Mouse (Mus musculus) kidney, postnatal 0 days (tissue): ENCODE results near the gene Spata3. TPM values are rescaled to one million over a fixed set of nuclear protein-coding genes. Genes with fewer than 3 reads are reported as not detected.
A peak's percentile ranks its signal among the peaks of the same experiment; 100 is the strongest.
"Not testable (repeated sequence)": the region's sequence is repeated elsewhere in the genome, so short reads cannot be mapped to it uniquely, and the experiment has no call there.

Experiments
- ATAC-seq: fragments of 200-750 bp; cut with Nextera tagmentation; replicated peaks from 2 replicates; pipeline ENCODE4 v1.8.0; 2017; ENCODE audit warnings: low read depth, moderate number of reproducible peaks, moderate TSS enrichment, moderate library complexity; ENCODE audit not compliant: low FRiP score
- DNase-seq: peaks from one replicate; pipeline ENCODE4 v3.0.0-alpha.2; 2016; ENCODE audit warnings: low spot score
- H3K27ac ChIP-seq: fragments of 300-500 bp; sonication (generic); 2 replicates; pipeline ENCODE4 v1.5.1; 2014; ENCODE audit warnings: mild to moderate bottlenecking
- H3K27me3 ChIP-seq: fragments of 300-500 bp; sonication (generic); 2 replicates; pipeline ENCODE4 v1.6.1; 2014; ENCODE audit warnings: low read length, mixed read lengths; ENCODE audit not compliant: insufficient read depth
- H3K36me3 ChIP-seq: fragments of 300-500 bp; sonication (generic); 2 replicates; pipeline ENCODE4 v1.6.1; 2014; ENCODE audit warnings: low read length, mixed read lengths; ENCODE audit not compliant: insufficient read depth
- H3K4me1 ChIP-seq: fragments of 300-500 bp; sonication (generic); replicated peaks from 2 replicates; pipeline ENCODE4 v1.6.1; 2014; ENCODE audit warnings: antibody characterized with exemption, low read length, mixed read lengths; ENCODE audit not compliant: insufficient read depth
- H3K4me2 ChIP-seq: fragments of 300-500 bp; sonication (generic); 2 replicates; pipeline ENCODE4 v1.6.1; 2014; ENCODE audit warnings: mild to moderate bottlenecking, low read length, moderate library complexity, mixed read lengths
- H3K4me3 ChIP-seq: fragments of 300-500 bp; sonication (generic); replicated peaks from 2 replicates; pipeline ENCODE4 v1.5.1; 2014; ENCODE audit warnings: low read depth, low read length
- H3K9ac ChIP-seq: fragments of 300-500 bp; sonication (generic); 2 replicates; pipeline ENCODE4 v1.6.1; 2014; ENCODE audit warnings: low read depth, low read length
- H3K9me3 ChIP-seq: fragments of 300-500 bp; sonication (generic); replicated peaks from 2 replicates; pipeline ENCODE4 v1.6.1; 2016; ENCODE audit warnings: low read length, inconsistent platforms, mixed read lengths
- CTCF ChIP-seq: IDR thresholded peaks from 2 replicates; pipeline ENCODE4 v1.5.1; 2016; ENCODE audit warnings: antibody characterized with exemption, low read depth, mild to moderate bottlenecking, moderate library complexity
- WGBS: fragments of 180-500 bp; shearing (Covaris S2); extraction: QIAGEN DNeasy Blood & Tissue Kit; methylation state at CpG from one replicate; pipeline ENCODE4 v1.1.7; 2014; 5-methylcytosine and 5-hydroxymethylcytosine counted together
- polyA plus RNA-seq: library from polyadenylated mRNA; unstranded; fragments of >200 nt; fragmentation: Nextera tagmentation; extraction: Ambion mirVana; gene quantifications from 2 replicates; pipeline ENCODE4 v1.2.1, GENCODE M21; 2015

Spata3 gene
- polyA plus RNA-seq, 1 experiment from 2014 or later = 0.21 TPM

DNA sequence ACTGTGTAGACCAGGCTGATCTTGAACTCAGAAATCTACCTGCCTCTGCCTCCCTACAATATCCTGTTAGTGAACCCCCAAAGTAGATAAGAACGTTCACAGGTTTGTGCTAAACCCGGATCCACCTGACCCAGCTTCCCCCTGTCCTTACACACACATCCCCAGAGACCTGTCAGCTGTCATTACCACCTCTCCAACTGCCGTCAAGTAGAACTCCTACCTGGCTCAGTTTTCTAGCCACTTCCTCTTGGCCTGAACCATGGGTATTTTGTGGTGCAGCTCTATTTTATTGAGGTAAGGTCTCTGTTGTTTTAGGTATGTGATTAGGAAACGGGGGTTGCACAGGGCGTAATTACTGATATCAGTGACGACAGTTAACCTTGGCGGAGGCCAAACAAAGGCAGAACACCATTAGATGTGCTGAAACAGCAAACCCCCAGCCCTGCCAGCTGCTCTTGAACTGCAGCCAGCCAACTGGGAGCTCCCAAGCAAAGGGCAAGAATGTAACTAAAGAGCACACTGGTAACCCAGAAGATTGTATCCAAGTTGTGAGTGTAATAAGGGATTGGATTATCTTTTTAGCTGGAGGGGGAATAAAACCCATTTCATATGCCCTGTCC is 34.8 kb upstream of the Spata3 start:
- Histone ChIP-seq H3K4me2 (no peak overlapping the region), H3K4me1 (no peaks in the 10 kb centered on the region), H3K36me3 (no peaks in the 10 kb centered on the region), H3K4me3 (no peak overlapping the region), H3K9ac (no peak overlapping the region), H3K27ac (no peak overlapping the region), H3K27me3 (no peaks in the 10 kb centered on the region), H3K9me3 (no peaks in the 10 kb centered on the region)
- no peak for ATAC-seq
- no peak for DNase-seq
- 43% methylated on average over 7 of the region's 7 CpGs for WGBS
- no peak for TF ChIP-seq CTCF

GRCm38 (mm10) chr1:85985784-85986183 is 30.8 kb upstream of the Spata3 start:
- 76% methylated on average over 3 of the region's 3 CpGs for WGBS
- no peak for TF ChIP-seq CTCF
- no peak for DNase-seq

DNA sequence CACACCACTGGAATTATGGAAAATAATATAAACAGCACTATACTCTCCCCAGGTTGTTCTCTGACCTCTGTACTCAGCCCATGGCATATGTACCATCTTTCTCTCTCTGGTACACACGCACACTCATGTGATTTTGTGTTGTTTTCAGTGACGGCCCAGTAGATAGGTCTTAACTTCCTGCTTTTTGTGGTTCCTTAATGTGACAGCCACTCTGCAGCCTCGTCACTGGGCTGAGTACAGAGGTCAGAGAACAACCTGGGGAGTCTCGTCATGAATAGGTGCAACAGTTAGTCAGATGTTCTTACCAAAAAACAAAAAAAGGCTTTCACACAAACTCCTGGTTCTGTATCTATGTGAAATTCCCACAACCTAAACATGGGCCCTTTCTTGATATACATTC is 28.3 kb upstream of the Spata3 start:
- no peaks in the 10 kb centered on the region for H3K36me3 ChIP-seq
- no peaks in the 10 kb centered on the region for H3K9me3 ChIP-seq
- no peaks in the 10 kb centered on the region for H3K27me3 ChIP-seq
- TF ChIP-seq CTCF = no peak
- ATAC-seq (no peak), DNase-seq (no peak)
- no peak overlapping the region for H3K27ac ChIP-seq
- H3K4me3 ChIP-seq = no peak overlapping the region
- no peak overlapping the region for H3K4me2 ChIP-seq
- no peaks in the 10 kb centered on the region for H3K4me1 ChIP-seq
- H3K9ac ChIP-seq = no peak overlapping the region
- WGBS = 81% methylated on average over 4 of the region's 4 CpGs

More at GRCm38 (mm10) chr1:85985784-85986183, 30.8 kb upstream of the Spata3 start:
- H3K4me2 ChIP-seq = no peak overlapping the region
- no peaks in the 10 kb centered on the region for H3K4me1 ChIP-seq
- H3K9ac ChIP-seq = no peak overlapping the region
- no peak overlapping the region for H3K27ac ChIP-seq
- no peak overlapping the region for H3K4me3 ChIP-seq
- no peak for ATAC-seq
- no peaks in the 10 kb centered on the region for H3K36me3 ChIP-seq
- H3K27me3 ChIP-seq = no peaks in the 10 kb centered on the region
- H3K9me3 ChIP-seq = no peaks in the 10 kb centered on the region

DNA sequence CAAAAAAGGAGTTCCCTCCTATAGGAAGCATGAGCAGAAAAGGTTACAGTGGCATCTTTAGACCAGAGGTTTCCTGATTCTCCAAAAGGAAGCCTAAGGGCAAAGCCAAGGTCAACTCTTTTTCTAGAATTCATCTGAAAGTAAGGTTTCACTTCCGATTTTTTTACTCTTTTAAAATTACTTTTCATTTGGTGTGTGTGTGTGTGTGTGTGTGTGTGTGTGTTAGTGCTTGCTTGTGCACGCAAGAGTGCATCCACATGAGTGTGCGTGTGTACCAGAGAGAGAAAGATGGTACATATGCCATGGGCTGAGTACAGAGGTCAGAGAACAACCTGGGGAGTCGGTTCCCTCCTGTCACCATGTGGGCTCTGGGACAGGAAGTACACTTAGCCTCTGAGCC is 27.7 kb upstream of the Spata3 start:
- H3K36me3 ChIP-seq, H3K27me3 ChIP-seq, ATAC-seq, H3K4me2 ChIP-seq, H3K27ac ChIP-seq, H3K4me3 ChIP-seq, DNase-seq, H3K9me3 ChIP-seq, H3K4me1 ChIP-seq, H3K9ac ChIP-seq: not testable (repeated sequence)
- WGBS = 72% methylated on average over 4 of the region's 4 CpGs

- DNase-seq = no peak
- H3K4me2 ChIP-seq = no peak overlapping the region
- no peaks in the 10 kb centered on the region for H3K9me3 ChIP-seq
- no peak for ATAC-seq
- WGBS = 79% methylated on average over 9 of the region's 9 CpGs
- H3K27ac ChIP-seq = no peak overlapping the region
- H3K27me3 ChIP-seq = no peaks in the 10 kb centered on the region
- H3K4me1 ChIP-seq = no peaks in the 10 kb centered on the region
- no peak overlapping the region for H3K9ac ChIP-seq
- H3K4me3 ChIP-seq = no peak overlapping the region
- no peaks in the 10 kb centered on the region for H3K36me3 ChIP-seq
- no peak for TF ChIP-seq CTCF
Measured at GRCm38 (mm10) chr1:85992175-85992574, 24.4 kb upstream of the Spata3 start.

DNA sequence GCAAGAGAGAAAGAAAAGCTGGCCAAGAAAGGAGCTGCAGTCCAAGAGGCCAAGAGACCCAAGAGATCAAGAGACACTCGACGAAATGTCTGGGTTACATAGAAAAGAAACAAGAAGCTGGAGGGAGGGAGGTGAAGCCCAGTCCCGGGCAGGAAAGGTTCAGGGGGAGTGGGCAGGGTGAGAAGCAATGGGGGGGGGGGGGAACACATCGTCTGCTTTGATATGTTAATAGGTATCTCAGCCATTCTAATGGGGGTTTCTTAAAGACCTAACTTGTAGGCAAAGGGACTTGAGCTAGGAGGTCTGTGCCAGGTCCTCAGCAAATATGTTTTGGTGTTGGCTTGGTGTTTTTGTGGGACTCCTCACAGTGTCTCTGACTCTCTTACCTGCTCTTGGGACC is 23.1 kb upstream of the Spata3 start:
- no peak for ATAC-seq
- Histone ChIP-seq H3K9ac (no peak overlapping the region), H3K27ac (no peak overlapping the region), H3K4me3 (no peak overlapping the region), H3K36me3 (no peaks in the 10 kb centered on the region), H3K27me3 (no peaks in the 10 kb centered on the region), H3K4me1 (no peaks in the 10 kb centered on the region), H3K9me3 (no peaks in the 10 kb centered on the region), H3K4me2 (no peak overlapping the region)
- no peak for DNase-seq
- WGBS = 57% methylated on average over 4 of the region's 4 CpGs
- TF ChIP-seq CTCF = no peak

- Histone ChIP-seq H3K27me3 (no peaks in the 10 kb centered on the region), H3K9ac (no peak overlapping the region), H3K4me3 (no peak overlapping the region), H3K27ac (no peak overlapping the region), H3K36me3 (no peaks in the 10 kb centered on the region), H3K4me1 (no peaks in the 10 kb centered on the region), H3K4me2 (no peak overlapping the region), H3K9me3 (no peaks in the 10 kb centered on the region)
- ATAC-seq = no peak
- TF ChIP-seq CTCF = no peak
- 100% methylated on average over 1 of the region's 1 CpGs for WGBS
- DNase-seq = peak; percentile 27
Measured at GRCm38 (mm10) chr1:85997221-85997620, 19.4 kb upstream of the Spata3 start.
